Mouse (Mus musculus) ES-E14 (cell line): ENCODE data around the gene Tas2r138.

ENCODE experiments used
- CHD2 ChIP-seq: IDR thresholded peaks from 2 replicates; pipeline ENCODE4 v1.6.1; 2014; ENCODE audit warnings: mild to moderate bottlenecking, low read depth, low read length, inconsistent platforms
- HCFC1 ChIP-seq: IDR thresholded peaks from 2 replicates; pipeline ENCODE4 v1.6.1; 2012; ENCODE audit warnings: low read length, inconsistent platforms, borderline replicate concordance; ENCODE audit not compliant: insufficient read depth

GRCm38 (mm10) chr6:40613260-40613852, at the start of gene Tas2r138:
- TF ChIP-seq HCFC1 (no peak), CHD2 (no peak)
